Mouse (Mus musculus): ENCODE data around the gene Hba-a1. TPM values are rescaled to one million over a fixed set of nuclear protein-coding genes. Genes with fewer than 3 reads are reported as not detected.
"Not testable (repeated sequence)": the region's sequence is repeated elsewhere in the genome, so short reads cannot be mapped to it uniquely, and the experiment has no call there.

The Hba-a1 gene
- 100 to 1,000 TPM; 552 to 580 TPM for total RNA-seq (2021)

- DNase-seq (ENCODE audit: extremely low spot score in 1 of 2, low spot score in 1 of 2), result not testable (repeated sequence)
These were observed at the start of gene Hba-a1 for GRCm38 (mm10) chr11:32283091-32283777. Gene Hba-a1, plus strand, starts transcription at chr11:32283511.

- peak in 1 of 2 experiments; percentile 37 for DNase-seq (ENCODE audit: extremely low spot score in 1 of 2, low spot score in 1 of 2)
These were observed 49.4 kb upstream of the Hba-a1 start for GRCm38 (mm10) chr11:32233895-32234294.

- DNase-seq (ENCODE audit: extremely low spot score in 1 of 2, low spot score in 1 of 2), result no peak
These were observed 48.4 kb upstream of the Hba-a1 start for GRCm38 (mm10) chr11:32234816-32235485.

- peak in 1 of 2 experiments; percentile 61 for DNase-seq (ENCODE audit: extremely low spot score in 1 of 2, low spot score in 1 of 2)
These were observed 47.7 kb upstream of the Hba-a1 start for GRCm38 (mm10) chr11:32235646-32236045.

- no peak for DNase-seq (ENCODE audit: extremely low spot score in 1 of 2, low spot score in 1 of 2)
These were observed 47.2 kb upstream of the Hba-a1 start for GRCm38 (mm10) chr11:32236132-32236531.

- DNase-seq (ENCODE audit: extremely low spot score in 1 of 2, low spot score in 1 of 2), result peak in 1 of 2 experiments; percentile 71
These were observed 46.5 kb upstream of the Hba-a1 start for GRCm38 (mm10) chr11:32236712-32237410.

GRCm38 (mm10) chr11:32237411-32237795 is 45.9 kb upstream of the Hba-a1 start:
- no peak for DNase-seq (ENCODE audit: extremely low spot score in 1 of 2, low spot score in 1 of 2)

GRCm38 (mm10) chr11:32238093-32238860 is 45.0 kb upstream of the Hba-a1 start:
- peak; percentile 73 to 74 for DNase-seq (ENCODE audit: extremely low spot score in 1 of 2, low spot score in 1 of 2)

GRCm38 (mm10) chr11:32241391-32241790 is 41.9 kb upstream of the Hba-a1 start:
- DNase-seq (ENCODE audit: extremely low spot score in 1 of 2, low spot score in 1 of 2), result no peak

GRCm38 (mm10) chr11:32242209-32242608 is 41.1 kb upstream of the Hba-a1 start:
- no peak for DNase-seq (ENCODE audit: extremely low spot score in 1 of 2, low spot score in 1 of 2)

GRCm38 (mm10) chr11:32243205-32243955 is 39.9 kb upstream of the Hba-a1 start:
- DNase-seq (ENCODE audit: extremely low spot score in 1 of 2, low spot score in 1 of 2), result no peak

- no peak for DNase-seq (ENCODE audit: extremely low spot score in 1 of 2, low spot score in 1 of 2)
These were observed 39.2 kb upstream of the Hba-a1 start for GRCm38 (mm10) chr11:32244064-32244463.

- DNase-seq (ENCODE audit: extremely low spot score in 1 of 2, low spot score in 1 of 2), result no peak
These were observed 38.7 kb upstream of the Hba-a1 start for GRCm38 (mm10) chr11:32244617-32245016.

- no peak for DNase-seq (ENCODE audit: extremely low spot score in 1 of 2, low spot score in 1 of 2)
These were observed 37.7 kb upstream of the Hba-a1 start for GRCm38 (mm10) chr11:32245614-32246013.

GRCm38 (mm10) chr11:32247068-32247467 is 36.2 kb upstream of the Hba-a1 start:
- no peak for DNase-seq (ENCODE audit: extremely low spot score in 1 of 2, low spot score in 1 of 2)

- no peak for DNase-seq (ENCODE audit: extremely low spot score in 1 of 2, low spot score in 1 of 2)
These were observed 35.0 kb upstream of the Hba-a1 start for GRCm38 (mm10) chr11:32248350-32248749.

- no peak for DNase-seq (ENCODE audit: extremely low spot score in 1 of 2, low spot score in 1 of 2)
These were observed 32.2 kb upstream of the Hba-a1 start for GRCm38 (mm10) chr11:32250880-32251763.

- no peak for DNase-seq (ENCODE audit: extremely low spot score in 1 of 2, low spot score in 1 of 2)
These were observed 30.2 kb upstream of the Hba-a1 start for GRCm38 (mm10) chr11:32253121-32253520.

- no peak for DNase-seq (ENCODE audit: extremely low spot score in 1 of 2, low spot score in 1 of 2)
These were observed 27.2 kb upstream of the Hba-a1 start for GRCm38 (mm10) chr11:32256146-32256545.
